Mouse (Mus musculus) forebrain, embryonic 11.5 days (tissue): ENCODE data around the gene Eogt. TPM values are rescaled to one million over a fixed set of nuclear protein-coding genes. Genes with fewer than 3 reads are reported as not detected.

ENCODE experiments used
- ATAC-seq: fragments of 200-750 bp; cut with Nextera tagmentation; replicated peaks from 2 replicates; pipeline ENCODE4 v1.8.0; 2017; ENCODE audit warnings: moderate TSS enrichment; ENCODE audit not compliant: low FRiP score
- DNase-seq: peaks from one replicate; pipeline ENCODE4 v3.0.0-alpha.2; 2017; ENCODE audit warnings: low spot score
- H3K27ac ChIP-seq: fragments of 300-500 bp; sonication (generic); 2 replicates; pipeline ENCODE4 v1.5.1; 2014; ENCODE audit warnings: low read depth, low read length
- H3K27me3 ChIP-seq: fragments of 300-500 bp; sonication (generic); 2 replicates; pipeline ENCODE4 v1.6.1; 2014; ENCODE audit warnings: mild to moderate bottlenecking, low read length, mixed read lengths; ENCODE audit not compliant: control insufficient read depth, insufficient read depth
- H3K36me3 ChIP-seq: fragments of 300-500 bp; sonication (generic); 2 replicates; pipeline ENCODE4 v1.6.1; 2014; ENCODE audit warnings: mild to moderate bottlenecking, low read length, moderate library complexity, mixed read lengths; ENCODE audit not compliant: control insufficient read depth, insufficient read depth
- H3K4me1 ChIP-seq: fragments of 300-500 bp; sonication (generic); replicated peaks from 2 replicates; pipeline ENCODE4 v1.6.1; 2014; ENCODE audit warnings: low read length, mixed read lengths; ENCODE audit not compliant: control insufficient read depth, insufficient read depth
- H3K4me2 ChIP-seq: fragments of 300-500 bp; sonication (generic); 2 replicates; pipeline ENCODE4 v1.6.1; 2014; ENCODE audit warnings: low read depth, mild to moderate bottlenecking, low read length, moderate library complexity, mixed read lengths; ENCODE audit not compliant: severe bottlenecking
- H3K4me3 ChIP-seq: fragments of 300-500 bp; sonication (generic); 2 replicates; pipeline ENCODE4 v1.5.1; 2014; ENCODE audit warnings: low read depth, low read length
- H3K9ac ChIP-seq: fragments of 300-500 bp; sonication (generic); 2 replicates; pipeline ENCODE4 v1.6.1; 2014; ENCODE audit warnings: low read length
- H3K9me3 ChIP-seq: fragments of 300-500 bp; sonication (generic); 2 replicates; pipeline ENCODE4 v1.6.1; 2016; ENCODE audit warnings: low read length, mixed read lengths; ENCODE audit not compliant: control insufficient read depth
- WGBS: fragments of 180-500 bp; shearing (Covaris S2); extraction: QIAGEN DNeasy Blood & Tissue Kit; methylation state at CpG from one replicate; pipeline ENCODE4 v1.1.7; 2014; 5-methylcytosine and 5-hydroxymethylcytosine counted together
- polyA plus RNA-seq: library from polyadenylated mRNA; unstranded; fragments of >200 nt; fragmentation: Nextera tagmentation; extraction: Ambion mirVana; gene quantifications from 2 replicates; pipeline ENCODE4 v1.2.1, GENCODE M21; 2014

Gene Eogt
- polyA plus RNA-seq, 1 experiment from 2014 or later, result 9.1 TPM

GRCm38 (mm10) chr6:97116896-97117295, 32.1 kb downstream of the Eogt start:
- 85% methylated on average over 5 of the region's 5 CpGs for WGBS
- Histone ChIP-seq H3K4me1 (no peaks in the 10 kb centered on the region), H3K27ac (no peak overlapping the region), H3K9me3 (no peaks in the 10 kb centered on the region), H3K9ac (no peak overlapping the region), H3K4me2 (no peak overlapping the region), H3K4me3 (no peak overlapping the region), H3K27me3 (no peaks in the 10 kb centered on the region), H3K36me3 (no peaks in the 10 kb centered on the region)
- no peak for ATAC-seq
- DNase-seq, result no peak

DNA sequence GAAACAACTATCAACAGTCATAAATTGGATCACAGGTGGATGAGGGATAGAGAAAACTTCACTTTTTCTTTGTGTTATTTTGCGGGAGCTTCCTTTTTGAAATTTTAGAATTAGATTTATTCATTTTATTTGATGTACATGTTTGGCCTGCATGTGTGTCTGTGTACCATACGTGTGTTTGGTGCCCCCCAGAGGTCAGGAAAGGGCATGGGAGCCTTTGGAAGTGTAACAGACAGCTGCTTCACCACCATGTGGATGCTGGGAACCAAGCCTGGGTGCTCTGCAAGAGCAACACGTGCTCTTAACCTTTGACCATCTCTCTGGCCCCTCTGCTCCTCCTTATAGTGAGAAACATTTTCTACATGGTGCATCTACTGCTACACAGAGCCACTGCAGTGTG, 34.2 kb downstream of the Eogt start:
- Histone ChIP-seq H3K9me3 (no peaks in the 10 kb centered on the region), H3K4me2 (no peak overlapping the region), H3K36me3 (no peaks in the 10 kb centered on the region), H3K9ac (no peak overlapping the region), H3K27ac (no peak overlapping the region), H3K27me3 (no peaks in the 10 kb centered on the region), H3K4me3 (no peak overlapping the region), H3K4me1 (no peaks in the 10 kb centered on the region)
- DNase-seq (no peak), ATAC-seq (no peak)
- 52% methylated on average over 3 of the region's 3 CpGs for WGBS

- no peak overlapping the region for H3K4me3 ChIP-seq
- no peak for ATAC-seq
- no peaks in the 10 kb centered on the region for H3K36me3 ChIP-seq
- no peaks in the 10 kb centered on the region for H3K27me3 ChIP-seq
- H3K27ac ChIP-seq, result no peak overlapping the region
- WGBS, result 95% methylated on average over 8 of the region's 8 CpGs
- H3K9ac ChIP-seq, result no peak overlapping the region
- no peaks in the 10 kb centered on the region for H3K4me1 ChIP-seq
- H3K4me2 ChIP-seq, result no peak overlapping the region
- no peaks in the 10 kb centered on the region for H3K9me3 ChIP-seq
- DNase-seq, result no peak
These were observed 36.8 kb downstream of the Eogt start for GRCm38 (mm10) chr6:97112177-97112576.

GRCm38 (mm10) chr6:97106777-97107176, 42.2 kb downstream of the Eogt start:
- WGBS, result 30% methylated on average over 2 of the region's 2 CpGs
- H3K4me3 ChIP-seq, result no peak overlapping the region
- ATAC-seq (peak; percentile 66; the same call in 1 of the 2 replicates), DNase-seq (peak; percentile 60)
- no peaks in the 10 kb centered on the region for H3K36me3 ChIP-seq
- H3K9ac ChIP-seq, result no peak overlapping the region
- no peak overlapping the region for H3K27ac ChIP-seq
- H3K4me2 ChIP-seq, result no peak overlapping the region
- H3K27me3 ChIP-seq, result no peaks in the 10 kb centered on the region
- peaks cover 7% of the 10 kb centered on the region; the same call in 1 of the 2 replicates for H3K4me1 ChIP-seq
- H3K9me3 ChIP-seq, result no peaks in the 10 kb centered on the region

DNA sequence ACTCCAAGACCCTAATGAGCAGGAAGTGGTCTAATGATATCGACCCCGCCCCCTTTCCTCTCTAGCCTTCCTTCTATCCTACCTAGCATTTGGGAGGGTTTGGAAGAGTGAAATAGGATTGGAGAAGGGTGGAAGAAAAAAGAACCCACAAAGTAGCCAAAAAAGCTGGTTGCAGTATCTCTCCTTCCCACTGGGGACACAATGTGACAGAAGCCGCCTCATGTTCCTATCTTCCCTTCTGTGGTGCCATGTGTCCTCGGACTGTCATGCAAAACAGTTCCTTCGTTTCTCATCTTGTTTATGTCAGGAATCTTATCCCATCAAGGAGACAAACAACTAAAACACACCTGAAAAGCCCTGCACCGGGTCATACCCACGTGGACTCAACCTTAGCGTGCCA, 42.9 kb downstream of the Eogt start:
- no peaks in the 10 kb centered on the region for H3K9me3 ChIP-seq
- DNase-seq, result no peak
- H3K4me1 ChIP-seq, result peaks cover 10% of the 10 kb centered on the region; the same call in 1 of the 2 replicates
- ATAC-seq, result no peak
- H3K27ac ChIP-seq, result no peak overlapping the region
- no peak overlapping the region for H3K4me3 ChIP-seq
- no peak overlapping the region for H3K4me2 ChIP-seq
- H3K36me3 ChIP-seq, result no peaks in the 10 kb centered on the region
- H3K9ac ChIP-seq, result no peak overlapping the region
- WGBS, result 84% methylated on average over 8 of the region's 8 CpGs
- H3K27me3 ChIP-seq, result no peaks in the 10 kb centered on the region; the same call in 1 of the 2 replicates

- DNase-seq, result no peak
- Histone ChIP-seq H3K27me3 (no peaks in the 10 kb centered on the region; the same call in 1 of the 2 replicates), H3K4me3 (no peak overlapping the region), H3K9me3 (no peaks in the 10 kb centered on the region), H3K9ac (no peak overlapping the region), H3K36me3 (no peaks in the 10 kb centered on the region), H3K4me1 (peaks cover 10% of the 10 kb centered on the region; the same call in 1 of the 2 replicates), H3K27ac (no peak overlapping the region), H3K4me2 (no peak overlapping the region)
- no peak; the same call in 1 of the 2 replicates for ATAC-seq
- WGBS, result 85% methylated on average over 7 of the region's 7 CpGs
These were observed 44.6 kb downstream of the Eogt start for GRCm38 (mm10) chr6:97104264-97104852.

GRCm38 (mm10) chr6:97101958-97102702, 46.9 kb downstream of the Eogt start:
- Histone ChIP-seq H3K9ac (no peak overlapping the region), H3K36me3 (no peaks in the 10 kb centered on the region), H3K4me1 (peaks cover 10% of the 10 kb centered on the region; the same call in 1 of the 2 replicates), H3K9me3 (no peaks in the 10 kb centered on the region), H3K27me3 (no peaks in the 10 kb centered on the region; the same call in 1 of the 2 replicates), H3K4me3 (peak overlapping the region; percentile 3; the same call in 1 of the 2 replicates), H3K4me2 (peak overlapping the region; percentile 34; the same call in 1 of the 2 replicates), H3K27ac (no peak overlapping the region)
- 3% methylated on average over 15 of the region's 15 CpGs for WGBS
- ATAC-seq (peak; percentile 64), DNase-seq (peak; percentile 60)

GRCm38 (mm10) chr6:97101190-97101957, 47.6 kb downstream of the Eogt start:
- DNase-seq (no peak), ATAC-seq (no peak)
- Histone ChIP-seq H3K36me3 (no peaks in the 10 kb centered on the region), H3K9me3 (no peaks in the 10 kb centered on the region), H3K9ac (no peak overlapping the region; the same call in 1 of the 2 replicates), H3K4me1 (peaks cover 10% of the 10 kb centered on the region; the same call in 1 of the 2 replicates), H3K27ac (no peak overlapping the region), H3K4me2 (peak overlapping the region; percentile 34; the same call in 1 of the 2 replicates), H3K27me3 (no peaks in the 10 kb centered on the region; the same call in 1 of the 2 replicates), H3K4me3 (no peak overlapping the region)
- 19% methylated on average over 12 of the region's 12 CpGs for WGBS
